Mouse (Mus musculus) limb, embryonic 14.5 days (tissue): ENCODE measurements around the gene Psmd8. TPM values are rescaled to one million over a fixed set of nuclear protein-coding genes. Genes with fewer than 3 reads are reported as not detected.

Source experiments
- ATAC-seq: fragments of 200-750 bp; cut with Nextera tagmentation; 2 replicates; pipeline ENCODE4 v1.8.0; 2017; ENCODE audit warnings: low read depth, moderate number of reproducible peaks, moderate TSS enrichment; ENCODE audit not compliant: low FRiP score
- DNase-seq: peaks from one replicate; pipeline ENCODE4 v3.0.0-alpha.2; 2015; ENCODE audit warnings: low spot score
- H3K27ac ChIP-seq: fragments of 300-500 bp; sonication (generic); replicated peaks from 2 replicates; pipeline ENCODE4 v1.5.1; 2014; ENCODE audit warnings: low read depth, mild to moderate bottlenecking, low read length, moderate library complexity, mixed read lengths
- H3K27me3 ChIP-seq: fragments of 300-500 bp; sonication (generic); 2 replicates; pipeline ENCODE4 v1.6.1; 2014; ENCODE audit warnings: low read length, mixed read lengths; ENCODE audit not compliant: control insufficient read depth, insufficient read depth
- H3K36me3 ChIP-seq: fragments of 300-500 bp; sonication (generic); 2 replicates; pipeline ENCODE4 v1.6.1; 2014; ENCODE audit warnings: mild to moderate bottlenecking, low read length, moderate library complexity, mixed read lengths; ENCODE audit not compliant: control insufficient read depth, insufficient read depth
- H3K4me1 ChIP-seq: fragments of 300-500 bp; sonication (generic); 2 replicates; pipeline ENCODE4 v1.6.1; 2014; ENCODE audit warnings: antibody characterized with exemption, low read length, mixed read lengths; ENCODE audit not compliant: control insufficient read depth, insufficient read depth
- H3K4me2 ChIP-seq: fragments of 300-500 bp; sonication (generic); replicated peaks from 2 replicates; pipeline ENCODE4 v1.6.1; 2014; ENCODE audit warnings: low read depth, mild to moderate bottlenecking, low read length, moderate library complexity; ENCODE audit not compliant: severe bottlenecking
- H3K4me3 ChIP-seq: fragments of 300-500 bp; sonication (generic); replicated peaks from 2 replicates; pipeline ENCODE4 v1.5.1; 2014; ENCODE audit warnings: low read length
- H3K9ac ChIP-seq: fragments of 300-500 bp; sonication (generic); 2 replicates; pipeline ENCODE4 v1.6.1; 2014; ENCODE audit warnings: mild to moderate bottlenecking, low read depth, low read length, moderate library complexity; ENCODE audit not compliant: severe bottlenecking
- H3K9me3 ChIP-seq: fragments of 300-500 bp; sonication (generic); 2 replicates; pipeline ENCODE4 v1.6.1; 2016; ENCODE audit warnings: low read length; ENCODE audit not compliant: control insufficient read depth
- POLR2A ChIP-seq: fragments of 200-500 bp; IDR thresholded peaks from 2 replicates; pipeline ENCODE4 v1.8.0; 2012; ENCODE audit warnings: inconsistent platforms, mild to moderate bottlenecking, moderate library complexity, borderline replicate concordance; ENCODE audit not compliant: insufficient read depth, insufficient read length; ENCODE audit errors: extremely low read depth
- WGBS: fragments of 180-500 bp; shearing (Covaris S2); extraction: QIAGEN DNeasy Blood & Tissue Kit; methylation state at CpG from one replicate; pipeline ENCODE4 v1.1.7; 2014; 5-methylcytosine and 5-hydroxymethylcytosine counted together
- polyA plus RNA-seq, 2 experiments: library from polyadenylated mRNA; depleted of rRNA in 1 of 2; stranded (reverse) in 1 of 2; unstranded in 1 of 2; fragments of >200 nt; fragmentation: Nextera tagmentation in 1 of 2; extraction: Ambion mirVana in 1 of 2; gene quantifications; 2 replicates each; pipeline versions ENCODE4 v1.2.1 to v1.2.3; 2012 to 2014

The Psmd8 gene
- polyA plus RNA-seq, 2 experiments, result 216 to 264 TPM

DNA sequence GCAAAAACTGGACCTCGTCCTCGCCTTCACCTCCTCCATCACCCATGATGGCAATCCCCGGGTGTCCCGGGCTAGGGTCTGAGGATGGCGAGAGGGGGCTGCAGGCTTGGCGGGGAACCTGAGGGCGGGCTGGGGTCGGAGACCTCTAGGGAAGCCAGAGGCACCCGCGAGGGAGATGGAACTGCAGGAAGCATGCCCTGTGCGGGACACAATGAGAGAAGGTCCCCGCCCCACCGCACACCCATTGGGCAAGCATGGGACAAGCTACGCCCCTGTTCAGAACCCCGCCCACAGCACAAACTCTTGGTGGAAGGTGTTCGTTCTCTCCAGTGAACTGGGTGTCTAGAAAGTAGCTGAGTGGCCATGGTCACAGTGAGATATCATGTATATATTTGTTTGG, 55.5 kb downstream of the Psmd8 start, which contains the start of gene Ryr1:
Gene Ryr1, minus strand, starts transcription at position 210 of the 400 bp plus-strand sequence.
- Histone ChIP-seq H3K4me1 (0 out of 2 replicates have a peak, but pooled peaks cover 8% of the 10 kb centered on the region), H3K9ac (peak within 1 kb of the TSS; percentile 48), H3K36me3 (no peaks in the 10 kb centered on the region), H3K27me3 (no peaks in the 10 kb centered on the region), H3K4me3 (peak within 1 kb of the TSS; percentile 41), H3K4me2 (peak within 1 kb of the TSS; percentile 59), H3K27ac (no peak within 1 kb of the TSS), H3K9me3 (no peaks in the 10 kb centered on the region)
- DNase-seq (peak; percentile 72), ATAC-seq (peak; percentile 72)
- WGBS, result 0% methylated on average over 12 of the region's 16 CpGs
- TF ChIP-seq POLR2A, result no peak

Other genes starting within 250 kb of the Psmd8 start
- gene Actn4, start 218.4 kb downstream of the Psmd8 start, polyA plus RNA-seq (2012; rRNA removed), result 268 and 299 TPM in 2 replicates
- 295 and 304 TPM in 2 replicates for gene Actn4, start 218.4 kb downstream of the Psmd8 start, polyA plus RNA-seq (2014; fragmentation: Nextera tagmentation; extraction: Ambion mirVana)
- gene Eif3k, start 198.8 kb downstream of the Psmd8 start, polyA plus RNA-seq (2012; rRNA removed), result 473 and 518 TPM in 2 replicates
- 450 TPM in 2 replicates for gene Eif3k, start 198.8 kb downstream of the Psmd8 start, polyA plus RNA-seq (2014; fragmentation: Nextera tagmentation; extraction: Ambion mirVana)
- gene Map4k1, start 198.7 kb downstream of the Psmd8 start, polyA plus RNA-seq (2012; rRNA removed), result 9.3 and 9.5 TPM in 2 replicates
- gene Map4k1, start 198.7 kb downstream of the Psmd8 start, polyA plus RNA-seq (2014; fragmentation: Nextera tagmentation; extraction: Ambion mirVana), result 6.4 and 7.0 TPM in 2 replicates
- 26.5 and 29.2 TPM in 2 replicates for gene Ryr1, start 55.5 kb downstream of the Psmd8 start, polyA plus RNA-seq (2012; rRNA removed)
- gene Ryr1, start 55.5 kb downstream of the Psmd8 start, polyA plus RNA-seq (2014; fragmentation: Nextera tagmentation; extraction: Ambion mirVana), result 5.9 and 7.7 TPM in 2 replicates
- gene Rasgrp4, start 45.9 kb downstream of the Psmd8 start, polyA plus RNA-seq (2012; rRNA removed), result 4.8 and 6.8 TPM in 2 replicates
- 0.43 and 1.1 TPM in 2 replicates for gene Rasgrp4, start 45.9 kb downstream of the Psmd8 start, polyA plus RNA-seq (2014; fragmentation: Nextera tagmentation; extraction: Ambion mirVana)
- gene Fam98c, start 24.5 kb downstream of the Psmd8 start, polyA plus RNA-seq (2012; rRNA removed), result 18.9 and 22.7 TPM in 2 replicates
- 15.7 and 17.1 TPM in 2 replicates for gene Fam98c, start 24.5 kb downstream of the Psmd8 start, polyA plus RNA-seq (2014; fragmentation: Nextera tagmentation; extraction: Ambion mirVana)
- gene Ggn, start 10.5 kb downstream of the Psmd8 start, polyA plus RNA-seq (2012; rRNA removed), result 0.91 and 1.4 TPM in 2 replicates
- gene Ggn, start 10.5 kb downstream of the Psmd8 start, polyA plus RNA-seq (2014; fragmentation: Nextera tagmentation; extraction: Ambion mirVana), result 0.45 and 0.54 TPM in 2 replicates
- 14.2 and 19.4 TPM in 2 replicates for gene Spred3, start 10.3 kb downstream of the Psmd8 start, polyA plus RNA-seq (2012; rRNA removed)
- gene Spred3, start 10.3 kb downstream of the Psmd8 start, polyA plus RNA-seq (2014; fragmentation: Nextera tagmentation; extraction: Ambion mirVana), result 3.5 and 4.2 TPM in 2 replicates
- 3.1 and 3.4 TPM in 2 replicates for gene Catsperg1, start 33.3 kb upstream of the Psmd8 start, polyA plus RNA-seq (2012; rRNA removed)
- gene Catsperg1, start 33.3 kb upstream of the Psmd8 start, polyA plus RNA-seq (2014; fragmentation: Nextera tagmentation; extraction: Ambion mirVana), result 0.84 and 0.87 TPM in 2 replicates
- 11.4 and 19.2 TPM in 2 replicates for gene Kcnk6, start 51.8 kb upstream of the Psmd8 start, polyA plus RNA-seq (2012; rRNA removed)
- gene Kcnk6, start 51.8 kb upstream of the Psmd8 start, polyA plus RNA-seq (2014; fragmentation: Nextera tagmentation; extraction: Ambion mirVana), result 1.6 and 2.2 TPM in 2 replicates
- gene Yif1b, start 57.6 kb upstream of the Psmd8 start, polyA plus RNA-seq (2012; rRNA removed), result 107 and 150 TPM in 2 replicates
- gene Yif1b, start 57.6 kb upstream of the Psmd8 start, polyA plus RNA-seq (2014; fragmentation: Nextera tagmentation; extraction: Ambion mirVana), result 130 and 139 TPM in 2 replicates
- 0.32 and 0.92 TPM in 2 replicates for gene 2200002D01Rik, start 67.8 kb upstream of the Psmd8 start, polyA plus RNA-seq (2012; rRNA removed)
- 1.2 and 3.0 TPM in 2 replicates for gene 2200002D01Rik, start 67.8 kb upstream of the Psmd8 start, polyA plus RNA-seq (2014; fragmentation: Nextera tagmentation; extraction: Ambion mirVana)
- gene Spint2, start 101.2 kb upstream of the Psmd8 start, polyA plus RNA-seq (2012; rRNA removed), result 88.7 and 95.3 TPM in 2 replicates
- gene Spint2, start 101.2 kb upstream of the Psmd8 start, polyA plus RNA-seq (2014; fragmentation: Nextera tagmentation; extraction: Ambion mirVana), result 149 and 160 TPM in 2 replicates
- gene Ppp1r14a, start 108.6 kb upstream of the Psmd8 start, polyA plus RNA-seq (2012; rRNA removed), result 8.7 and 9.6 TPM in 2 replicates
- gene Ppp1r14a, start 108.6 kb upstream of the Psmd8 start, polyA plus RNA-seq (2014; fragmentation: Nextera tagmentation; extraction: Ambion mirVana), result 9.0 and 13.8 TPM in 2 replicates
- 10.6 and 10.7 TPM in 2 replicates for gene Dpf1, start 123.2 kb upstream of the Psmd8 start, polyA plus RNA-seq (2012; rRNA removed)
- gene Dpf1, start 123.2 kb upstream of the Psmd8 start, polyA plus RNA-seq (2014; fragmentation: Nextera tagmentation; extraction: Ambion mirVana), result 13.2 and 13.7 TPM in 2 replicates